10 mouse cellular contexts compared by ENCODE assay signal in the genomic region with DNA sequence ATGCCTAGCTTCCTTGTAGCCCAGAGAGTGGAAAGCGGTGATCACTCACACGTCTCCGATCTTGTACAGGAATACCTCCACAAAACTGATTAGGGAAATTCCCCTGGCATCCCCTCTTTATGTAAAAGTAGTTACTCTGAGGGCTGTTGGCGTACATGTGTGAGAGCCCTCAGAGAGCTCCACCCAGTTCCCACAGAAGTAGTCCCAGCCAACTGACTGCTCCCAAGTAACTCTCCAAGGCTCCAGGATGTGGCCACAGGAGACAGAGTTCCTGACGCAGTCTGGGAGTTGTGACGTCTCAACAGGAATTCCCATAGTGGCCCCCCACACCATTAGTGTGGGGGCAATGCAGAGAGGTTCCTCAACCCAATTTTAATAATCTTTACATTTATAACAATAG. TPM values are rescaled to one million over a fixed set of nuclear protein-coding genes. Genes with fewer than 3 reads are reported as not detected.
DNase-seq lines count a peak whose midpoint lies in the region; ATAC-seq and TF ChIP-seq lines count a peak whose summit lies in the region.
"Had no signal": no experiment of that assay in that cellular context is flagged by ENCODE, and none has a peak within 500 bp of the region (broad histone marks: within the 10 kb centered on the region; RNA-seq: fewer than 3 reads in every experiment).

No protein-coding gene starts in this region.

- no peak for TF ChIP-seq CTCF in thymus, adult 2 months (IDR thresholded peaks at IDR 0.05; ENCODE audit: borderline replicate concordance, control insufficient read depth, extremely low read depth, insufficient read depth, low read length, poor library complexity)

- peaks cover 6% of the 10 kb centered on the region; the same call in 1 of the 2 replicates for H3K27me3 ChIP-seq in heart, embryonic 14.5 days (ENCODE audit: control insufficient read depth, insufficient read depth, low read length)
- no peaks in the 10 kb centered on the region for H3K27me3 ChIP-seq in hindbrain, embryonic 14.5 days (ENCODE audit: control insufficient read depth, insufficient read depth, low read length)
- H3K27me3 ChIP-seq in midbrain, embryonic 12.5 days: 0 out of 2 replicates have a peak, but pooled peaks cover 4% of the 10 kb centered on the region
- no peaks in the 10 kb centered on the region; the same call in 1 of the 2 replicates for H3K27me3 ChIP-seq in thymus, adult 2 months (ENCODE audit: control insufficient read depth, insufficient read depth, low read length)

- DNase-seq in heart, postnatal 4 days: no peak
- peak; percentile 26 for DNase-seq in brain, adult 2 months (ENCODE audit: low read depth, low spot score)
- no peak for DNase-seq in hindbrain, embryonic 14.5 days (ENCODE audit: low spot score)
- no peak for DNase-seq in frontal cortex, postnatal 25 days (ENCODE audit: low spot score in 2 of 2)
- no peak for DNase-seq in thymus, adult 2 months
- DNase-seq in thymus, postnatal 10 days (ENCODE audit: low spot score in 2 of 2): no peak
- DNase-seq: right cerebral cortex, postnatal 25 days had no signal

- 0 out of 4 replicates have a peak, but pooled peaks cover 0 to 4% of the 10 kb centered on the region in 2 experiments for H3K4me1 ChIP-seq in heart, embryonic 14.5 days (ENCODE audit: control insufficient read depth in 2 of 2, insufficient read depth in 2 of 2, low read length in 2 of 2)
- H3K4me1 ChIP-seq in hindbrain, embryonic 14.5 days (replicated peaks; ENCODE audit: control insufficient read depth, insufficient read depth, low read length): peaks cover 11% of the 10 kb centered on the region
- H3K4me1 ChIP-seq in midbrain, embryonic 12.5 days: peaks cover 11% of the 10 kb centered on the region
- H3K4me1 ChIP-seq in thymus, adult 2 months (replicated peaks; ENCODE audit: control insufficient read depth, insufficient read depth, low read length): no peaks in the 10 kb centered on the region

- no peak overlapping the region for H3K4me3 ChIP-seq in heart, embryonic 14.5 days (ENCODE audit: control insufficient read depth in 1 of 2, insufficient read depth in 1 of 2, low read depth in 1 of 2, low read length in 2 of 2)
- H3K4me3 ChIP-seq in hindbrain, embryonic 14.5 days (replicated peaks; ENCODE audit: low read length): peak overlapping the region; percentile 64
- peak overlapping the region; percentile 78 for H3K4me3 ChIP-seq in midbrain, embryonic 12.5 days
- no peak overlapping the region for H3K4me3 ChIP-seq in thymus, adult 2 months (ENCODE audit: control insufficient read depth, insufficient read depth, low read length)

- H3K9ac ChIP-seq in heart, embryonic 14.5 days (ENCODE audit: low read length): no peak overlapping the region
- peak overlapping the region; percentile 66 for H3K9ac ChIP-seq in hindbrain, embryonic 14.5 days
- no peak overlapping the region for H3K9ac ChIP-seq in midbrain, embryonic 12.5 days (replicated peaks)

- TF ChIP-seq POLR2A in thymus, adult 2 months (IDR thresholded peaks at IDR 0.05; ENCODE audit: control insufficient read depth, extremely low read depth, insufficient read depth, low read length, poor library complexity): no peak

- no peaks in the 10 kb centered on the region for H3K36me3 ChIP-seq in heart, embryonic 14.5 days (ENCODE audit: control insufficient read depth, insufficient read depth, low read length)
- H3K36me3 ChIP-seq in hindbrain, embryonic 14.5 days (replicated peaks; ENCODE audit: control insufficient read depth, insufficient read depth): no peaks in the 10 kb centered on the region
- H3K36me3 ChIP-seq in midbrain, embryonic 12.5 days: 0 out of 2 replicates have a peak, but pooled peaks cover 2% of the 10 kb centered on the region
- no peaks in the 10 kb centered on the region for H3K36me3 ChIP-seq in thymus, adult 2 months (ENCODE audit: control insufficient read depth, insufficient read depth, low read length)

- no peak overlapping the region for H3K27ac ChIP-seq in heart, embryonic 14.5 days (replicated peaks in 1 of 2; ENCODE audit: control insufficient read depth in 1 of 2, insufficient read depth in 1 of 2, low read depth in 2 of 2, low read length in 2 of 2)
- no peak overlapping the region for H3K27ac ChIP-seq in hindbrain, embryonic 14.5 days
- H3K27ac ChIP-seq in midbrain, embryonic 12.5 days (replicated peaks): no peak overlapping the region
- no peak overlapping the region for H3K27ac ChIP-seq in thymus, adult 2 months (ENCODE audit: control insufficient read depth, insufficient read depth, low read length)

- H3K9me3 ChIP-seq in heart, embryonic 14.5 days (ENCODE audit: control insufficient read depth, low read length): no peaks in the 10 kb centered on the region
- H3K9me3 ChIP-seq in hindbrain, embryonic 14.5 days (ENCODE audit: control insufficient read depth, low read length): no peaks in the 10 kb centered on the region
- H3K9me3 ChIP-seq in midbrain, embryonic 12.5 days: no peaks in the 10 kb centered on the region

- 39% methylated on average over 6 of the region's 6 CpGs for WGBS in heart, embryonic 14.5 days
- WGBS in hindbrain, embryonic 14.5 days: 40% methylated on average over 6 of the region's 6 CpGs
- 47% methylated on average over 6 of the region's 6 CpGs for WGBS in midbrain, embryonic 12.5 days
- WGBS in thymus, adult 2 months: 61% methylated on average over 6 of the region's 6 CpGs

- peak overlapping the region; percentile 98 for H3K4me2 ChIP-seq in heart, embryonic 14.5 days (ENCODE audit: low read length)
- peak overlapping the region; percentile 75 for H3K4me2 ChIP-seq in hindbrain, embryonic 14.5 days (replicated peaks)
- H3K4me2 ChIP-seq in midbrain, embryonic 12.5 days (replicated peaks): peak overlapping the region; percentile 90

- no peak for ATAC-seq in heart, embryonic 14.5 days (ENCODE audit: insufficient number of reproducible peaks, insufficient read depth, low FRiP score, low read depth)
- no peak for ATAC-seq in hindbrain, embryonic 14.5 days (ENCODE audit: low FRiP score)
- ATAC-seq in midbrain, embryonic 12.5 days (ENCODE audit: low FRiP score, low read depth): peak; percentile 3; the same call in 1 of the 2 replicates

RNA-seq across cellular contexts. Expression of gene Cfap69, which starts 1.0 kb away (rescaled TPM):
- polyA plus RNA-seq in heart, embryonic 14.5 days (2014; fragmentation: Nextera tagmentation; extraction: Ambion mirVana): 1.4 and 2.7 TPM in 2 replicates
- 1 to 10 TPM; 3.3 to 3.9 TPM for total RNA-seq in heart, postnatal 4 days (2021)
- 10.8 and 11.7 TPM in 2 replicates for polyA plus RNA-seq in hindbrain, embryonic 14.5 days (2014; fragmentation: Nextera tagmentation; extraction: Ambion mirVana)
- polyA plus RNA-seq in midbrain, embryonic 12.5 days (2016; fragmentation: Nextera tagmentation; extraction: Ambion mirVana): 5.8 and 8.7 TPM in 2 replicates
- 0.34 and 0.41 TPM in 2 replicates for polyA plus RNA-seq in thymus, adult 2 months (2012; rRNA removed)
- total RNA-seq: MEL had no signal

RNA-seq across cellular contexts. Expression of gene Steap2, which starts 31.3 kb away (rescaled TPM):
- polyA plus RNA-seq in heart, embryonic 14.5 days (2014; fragmentation: Nextera tagmentation; extraction: Ambion mirVana): 3.5 and 3.6 TPM in 2 replicates
- 1 to 10 TPM; 1.7 to 1.9 TPM for total RNA-seq in heart, postnatal 4 days (2021)
- polyA plus RNA-seq in hindbrain, embryonic 14.5 days (2014; fragmentation: Nextera tagmentation; extraction: Ambion mirVana): 6.2 and 7.1 TPM in 2 replicates
- polyA plus RNA-seq in midbrain, embryonic 12.5 days (2016; fragmentation: Nextera tagmentation; extraction: Ambion mirVana): 6.6 and 7.7 TPM in 2 replicates
- polyA plus RNA-seq in thymus, adult 2 months (2012; rRNA removed): 0.23 and 0.42 TPM in 2 replicates
- total RNA-seq: MEL had no signal

Comparison
In these comparisons a context has a peak if more than half of its experiments do, and no peak if none do; other contexts are left out.
1. H3K4me3 ChIP-seq: peak in hindbrain, embryonic 14.5 days (single experiment) and midbrain, embryonic 12.5 days (single experiment); none in heart, embryonic 14.5 days (0 of 2) and thymus, adult 2 months (single experiment).
2. Peak in every context shown above with its lines, with median percentiles within 50 percentile points of each other: H3K4me2 ChIP-seq.